Comparison of ENCODE assay signal across 24 mouse cellular contexts in genomic region chr4:124311657-124312056, GRCm38 (mm10).
"Had no signal": no experiment of that assay in that cellular context is flagged by ENCODE, and none has a peak within 500 bp of the region (broad histone marks: within the 10 kb centered on the region; RNA-seq: fewer than 3 reads in every experiment).

No protein-coding gene starts in this region.

- H3K4me2 ChIP-seq: heart, embryonic 11.5 days; heart, embryonic 13.5 days; heart, embryonic 15.5 days; hindbrain, embryonic 14.5 days; limb, embryonic 12.5 days; liver, embryonic 11.5 days; liver, embryonic 13.5 days; liver, embryonic 15.5 days had no signal

- ATAC-seq: hindbrain, postnatal 0 days; intestine, embryonic 16.5 days; liver, postnatal 0 days had no signal

- H3K9ac ChIP-seq: heart, embryonic 13.5 days; heart, embryonic 15.5 days; hindbrain, embryonic 14.5 days; limb, embryonic 12.5 days; liver, embryonic 13.5 days; liver, embryonic 15.5 days; liver, postnatal 0 days had no signal

- H3K9me3 ChIP-seq: heart, embryonic 15.5 days; limb, embryonic 10.5 days; liver, embryonic 13.5 days; liver, embryonic 15.5 days had no signal

- H3K4me3 ChIP-seq: heart, embryonic 13.5 days; heart, embryonic 15.5 days; layer of hippocampus, adult 2 months; left cerebral cortex, adult 2 months; limb, embryonic 10.5 days; limb, embryonic 12.5 days; liver, embryonic 13.5 days; liver, embryonic 15.5 days had no signal

- H3K27ac ChIP-seq: heart, embryonic 13.5 days; heart, embryonic 15.5 days; hindbrain, postnatal 0 days; layer of hippocampus, adult 2 months; left cerebral cortex, adult 2 months; limb, embryonic 10.5 days; limb, embryonic 12.5 days; liver, embryonic 13.5 days; liver, embryonic 15.5 days had no signal

- H3K4me1 ChIP-seq: heart, embryonic 15.5 days; liver, embryonic 13.5 days; liver, embryonic 15.5 days had no signal

- DNase-seq: gastrocnemius, postnatal 14 days; gastrocnemius, postnatal 36 days; heart, adult 18-20 months; heart, postnatal 14 days; kidney, adult 11 months; kidney, adult 2 months; kidney, postnatal 10 days; kidney, postnatal 25 days; kidney, postnatal 4 days; liver; liver, embryonic 13.5 days; liver, postnatal 0 days had no signal

- H3K27me3 ChIP-seq: heart, embryonic 15.5 days; liver, embryonic 13.5 days had no signal

- H3K36me3 ChIP-seq: heart, embryonic 13.5 days; heart, embryonic 15.5 days; limb, embryonic 10.5 days; limb, embryonic 12.5 days; liver, embryonic 13.5 days; liver, embryonic 15.5 days had no signal
